Mouse (Mus musculus): ENCODE measurements around the gene Nup107. TPM values are rescaled to one million over a fixed set of nuclear protein-coding genes. Genes with fewer than 3 reads are reported as not detected.

Gene Nup107
- polyA plus RNA-seq, 1 experiment from 2014 or later = 30.0 TPM

GRCm38 (mm10) chr10:117732962-117733592 lies 59.4 kb downstream of the Nup107 start:
- Histone ChIP-seq H3K9me3 (replicated peaks; ENCODE audit: control insufficient read depth, low read length) (no peaks in the 10 kb centered on the region), H3K27ac (ENCODE audit: low read length) (no peak overlapping the region), H3K4me2 (ENCODE audit: low read depth, low read length) (no peak overlapping the region; the same call in 1 of the 2 replicates), H3K27me3 (ENCODE audit: control insufficient read depth, insufficient read depth, low read depth, low read length) (no peaks in the 10 kb centered on the region), H3K9ac (ENCODE audit: low read depth, low read length) (no peak overlapping the region), H3K4me1 (ENCODE audit: control insufficient read depth, low read depth, low read length) (peaks cover 27% of the 10 kb centered on the region), H3K4me3 (ENCODE audit: low read depth, low read length) (no peak overlapping the region), H3K36me3 (ENCODE audit: control insufficient read depth, insufficient read depth) (no peaks in the 10 kb centered on the region)
- ATAC-seq (ENCODE audit: low read depth) = no peak
- 45% methylated on average over 14 of the region's 14 CpGs for WGBS (ENCODE audit: insufficient replicate concordance)

GRCm38 (mm10) chr10:117732184-117732583 lies 60.3 kb downstream of the Nup107 start:
- H3K4me3 ChIP-seq (ENCODE audit: low read depth, low read length) = no peak overlapping the region

GRCm38 (mm10) chr10:117731244-117732101 lies 61.0 kb downstream of the Nup107 start:
- no peak overlapping the region for H3K9ac ChIP-seq (ENCODE audit: low read depth, low read length)
- peaks cover 26% of the 10 kb centered on the region for H3K4me1 ChIP-seq (ENCODE audit: control insufficient read depth, low read depth, low read length)
- peak overlapping the region; percentile 19; the same call in 1 of the 2 replicates for H3K4me2 ChIP-seq (ENCODE audit: low read depth, low read length)
- no peak overlapping the region for H3K4me3 ChIP-seq (ENCODE audit: low read depth, low read length)
- H3K27me3 ChIP-seq (ENCODE audit: control insufficient read depth, insufficient read depth, low read depth, low read length) = no peaks in the 10 kb centered on the region
- WGBS (ENCODE audit: insufficient replicate concordance) = 28% methylated on average over 14 of the region's 15 CpGs
- H3K36me3 ChIP-seq (ENCODE audit: control insufficient read depth, insufficient read depth) = no peaks in the 10 kb centered on the region
- H3K27ac ChIP-seq (ENCODE audit: low read length) = peak overlapping the region; percentile 39; the same call in 1 of the 2 replicates
- ATAC-seq (ENCODE audit: low read depth) = peak; percentile 49
- no peaks in the 10 kb centered on the region for H3K9me3 ChIP-seq (replicated peaks; ENCODE audit: control insufficient read depth, low read length)

More at GRCm38 (mm10) chr10:117732184-117732583, 60.3 kb downstream of the Nup107 start:
- WGBS (ENCODE audit: insufficient replicate concordance) = 38% methylated on average over 5 of the region's 5 CpGs
- H3K9ac ChIP-seq (ENCODE audit: low read depth, low read length) = no peak overlapping the region
- no peaks in the 10 kb centered on the region for H3K36me3 ChIP-seq (ENCODE audit: control insufficient read depth, insufficient read depth)
- no peak overlapping the region for H3K4me2 ChIP-seq (ENCODE audit: low read depth, low read length)
- H3K27ac ChIP-seq (ENCODE audit: low read length) = peak overlapping the region; percentile 18; the same call in 1 of the 2 replicates
- peak; percentile 84 for ATAC-seq (ENCODE audit: low read depth)
- H3K9me3 ChIP-seq (replicated peaks; ENCODE audit: control insufficient read depth, low read length) = no peaks in the 10 kb centered on the region
- no peaks in the 10 kb centered on the region for H3K27me3 ChIP-seq (ENCODE audit: control insufficient read depth, insufficient read depth, low read depth, low read length)
- H3K4me1 ChIP-seq (ENCODE audit: control insufficient read depth, low read depth, low read length) = peaks cover 26% of the 10 kb centered on the region

- no peaks in the 10 kb centered on the region for H3K36me3 ChIP-seq (ENCODE audit: control insufficient read depth, insufficient read depth)
- H3K4me3 ChIP-seq (ENCODE audit: low read depth, low read length) = no peak overlapping the region
- H3K4me1 ChIP-seq (ENCODE audit: control insufficient read depth, low read depth, low read length) = peaks cover 26% of the 10 kb centered on the region
- 79% methylated on average over 12 of the region's 12 CpGs for WGBS (ENCODE audit: insufficient replicate concordance)
- no peak for ATAC-seq (ENCODE audit: low read depth)
- H3K27ac ChIP-seq (ENCODE audit: low read length) = no peak overlapping the region
- no peak overlapping the region for H3K4me2 ChIP-seq (ENCODE audit: low read depth, low read length)
- no peaks in the 10 kb centered on the region for H3K9me3 ChIP-seq (replicated peaks; ENCODE audit: control insufficient read depth, low read length)
- no peaks in the 10 kb centered on the region for H3K27me3 ChIP-seq (ENCODE audit: control insufficient read depth, insufficient read depth, low read depth, low read length)
- no peak overlapping the region for H3K9ac ChIP-seq (ENCODE audit: low read depth, low read length)
These were observed 61.8 kb downstream of the Nup107 start for GRCm38 (mm10) chr10:117730637-117731203.

GRCm38 (mm10) chr10:117730140-117730539 lies 62.4 kb downstream of the Nup107 start:
- ATAC-seq (ENCODE audit: low read depth) = no peak
- H3K9me3 ChIP-seq (replicated peaks; ENCODE audit: control insufficient read depth, low read length) = no peaks in the 10 kb centered on the region
- H3K27me3 ChIP-seq (ENCODE audit: control insufficient read depth, insufficient read depth, low read depth, low read length) = no peaks in the 10 kb centered on the region
- H3K27ac ChIP-seq (ENCODE audit: low read length) = no peak overlapping the region
- H3K4me2 ChIP-seq (ENCODE audit: low read depth, low read length) = no peak overlapping the region
- H3K36me3 ChIP-seq (ENCODE audit: control insufficient read depth, insufficient read depth) = no peaks in the 10 kb centered on the region
- H3K9ac ChIP-seq (ENCODE audit: low read depth, low read length) = no peak overlapping the region
- WGBS (ENCODE audit: insufficient replicate concordance) = 83% methylated on average over 7 of the region's 7 CpGs
- no peak overlapping the region for H3K4me3 ChIP-seq (ENCODE audit: low read depth, low read length)
- peaks cover 26% of the 10 kb centered on the region for H3K4me1 ChIP-seq (ENCODE audit: control insufficient read depth, low read depth, low read length)

GRCm38 (mm10) chr10:117729139-117729814 lies 63.2 kb downstream of the Nup107 start:
- H3K9ac ChIP-seq (ENCODE audit: low read depth, low read length) = no peak overlapping the region
- 58% methylated on average over 11 of the region's 11 CpGs for WGBS (ENCODE audit: insufficient replicate concordance)
- peaks cover 26% of the 10 kb centered on the region for H3K4me1 ChIP-seq (ENCODE audit: control insufficient read depth, low read depth, low read length)
- H3K4me3 ChIP-seq (ENCODE audit: low read depth, low read length) = no peak overlapping the region
- no peaks in the 10 kb centered on the region for H3K36me3 ChIP-seq (ENCODE audit: control insufficient read depth, insufficient read depth)
- H3K9me3 ChIP-seq (replicated peaks; ENCODE audit: control insufficient read depth, low read length) = no peaks in the 10 kb centered on the region
- no peak overlapping the region for H3K4me2 ChIP-seq (ENCODE audit: low read depth, low read length)
- no peak overlapping the region for H3K27ac ChIP-seq (ENCODE audit: low read length)
- ATAC-seq (ENCODE audit: low read depth) = peak; percentile 45
- no peaks in the 10 kb centered on the region for H3K27me3 ChIP-seq (ENCODE audit: control insufficient read depth, insufficient read depth, low read depth, low read length)

GRCm38 (mm10) chr10:117728574-117728973 lies 63.9 kb downstream of the Nup107 start:
- Histone ChIP-seq H3K4me2 (ENCODE audit: low read depth, low read length) (no peak overlapping the region), H3K4me3 (ENCODE audit: low read depth, low read length) (no peak overlapping the region), H3K27ac (ENCODE audit: low read length) (no peak overlapping the region), H3K4me1 (ENCODE audit: control insufficient read depth, low read depth, low read length) (peaks cover 26% of the 10 kb centered on the region), H3K36me3 (ENCODE audit: control insufficient read depth, insufficient read depth) (no peaks in the 10 kb centered on the region), H3K9ac (ENCODE audit: low read depth, low read length) (no peak overlapping the region), H3K9me3 (replicated peaks; ENCODE audit: control insufficient read depth, low read length) (no peaks in the 10 kb centered on the region), H3K27me3 (ENCODE audit: control insufficient read depth, insufficient read depth, low read depth, low read length) (no peaks in the 10 kb centered on the region)
- no peak for ATAC-seq (ENCODE audit: low read depth)
- WGBS (ENCODE audit: insufficient replicate concordance) = 70% methylated on average over 5 of the region's 5 CpGs

- peaks cover 17% of the 10 kb centered on the region for H3K4me1 ChIP-seq (ENCODE audit: control insufficient read depth, low read depth, low read length)
- H3K9ac ChIP-seq (ENCODE audit: low read depth, low read length) = no peak overlapping the region
- no peak overlapping the region for H3K27ac ChIP-seq (ENCODE audit: low read length)
- no peaks in the 10 kb centered on the region for H3K27me3 ChIP-seq (ENCODE audit: control insufficient read depth, insufficient read depth, low read depth, low read length)
- 67% methylated on average over 9 of the region's 9 CpGs for WGBS (ENCODE audit: insufficient replicate concordance)
- H3K36me3 ChIP-seq (ENCODE audit: control insufficient read depth, insufficient read depth) = no peaks in the 10 kb centered on the region
- no peaks in the 10 kb centered on the region for H3K9me3 ChIP-seq (replicated peaks; ENCODE audit: control insufficient read depth, low read length)
- H3K4me3 ChIP-seq (ENCODE audit: low read depth, low read length) = no peak overlapping the region
- ATAC-seq (ENCODE audit: low read depth) = no peak
- no peak overlapping the region for H3K4me2 ChIP-seq (ENCODE audit: low read depth, low read length)
These were observed 64.9 kb downstream of the Nup107 start for GRCm38 (mm10) chr10:117727518-117728110.

Measured in liver, embryonic 16.5 days (tissue).